Mouse (Mus musculus): ENCODE data around the gene Tube1.

DNA sequence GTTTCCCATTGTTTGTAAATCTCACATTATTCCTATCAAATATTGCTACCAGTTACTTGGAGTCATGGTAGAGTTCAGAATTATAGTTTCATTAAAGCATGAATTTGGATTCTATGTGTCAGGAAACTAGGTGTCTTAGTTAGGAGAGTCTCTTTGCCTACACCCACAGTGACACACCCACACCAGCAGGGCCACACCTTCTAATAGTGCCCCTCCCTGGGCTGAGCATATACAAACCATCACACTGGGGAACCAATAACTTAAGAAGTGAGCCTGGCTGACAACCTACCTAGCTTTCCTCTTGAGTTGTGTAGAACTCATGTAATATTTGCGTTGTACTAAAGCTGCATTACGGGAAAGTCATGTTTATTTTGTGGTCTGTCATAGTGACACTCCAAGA, 7.6 kb downstream of the Tube1 start:
- TF ChIP-seq USF1 (IDR thresholded peaks at IDR 0.05; ENCODE audit: low read depth): no peak
- no peak for TF ChIP-seq POLR2AphosphoS2 (IDR thresholded peaks at IDR 0.05; ENCODE audit: insufficient read length, low read depth)
- TF ChIP-seq POLR2A (IDR thresholded peaks at IDR 0.05; ENCODE audit: insufficient read length, low read depth): no peak
- TF ChIP-seq MYOD1 (IDR thresholded peaks at IDR 0.05; ENCODE audit: control insufficient read depth in 1 of 3, insufficient read length in 2 of 3, low read depth in 2 of 3): no peak
- TF ChIP-seq CEBPB (IDR thresholded peaks at IDR 0.05; ENCODE audit: insufficient read depth, poor library complexity, severe bottlenecking): no peak
- TF ChIP-seq E2F4 (IDR thresholded peaks at IDR 0.05; ENCODE audit: insufficient read depth): no peak

Measured in myocyte (in vitro differentiated cells).